Mouse (Mus musculus) spleen, adult 12 weeks (tissue): ENCODE data around the gene Ccm2l.

Experiments used
- DNase-seq: peaks from one replicate; pipeline ENCODE4 v3.0.0; 2022; ENCODE audit warnings: low spot score

Gene Ccm2l

GRCm38 (mm10) chr2:153090551-153091165 is 24.9 kb downstream of the Ccm2l start:
- DNase-seq = peak; percentile 48

GRCm38 (mm10) chr2:153107046-153107766 is 41.5 kb downstream of the Ccm2l start:
- DNase-seq = no peak

DNA sequence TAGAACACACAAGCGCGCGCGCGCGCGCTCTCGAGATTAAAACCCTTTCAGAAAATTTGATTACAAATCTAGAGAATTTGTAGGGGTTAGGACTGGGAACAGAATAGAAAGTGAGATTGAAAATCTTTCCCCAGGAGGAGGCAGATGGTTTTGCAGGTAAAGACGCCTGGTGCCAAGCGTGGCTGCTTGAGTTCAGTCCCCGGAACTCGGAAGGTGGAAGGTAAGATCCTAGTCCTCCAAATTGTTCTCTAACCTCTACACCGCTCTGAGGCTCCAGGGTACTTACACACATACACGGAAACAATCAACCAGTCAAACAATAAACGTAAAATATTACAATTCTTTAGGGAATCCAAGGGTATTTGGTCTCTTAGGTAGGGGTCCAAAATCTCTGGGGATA is 42.0 kb downstream of the Ccm2l start:
- no peak for DNase-seq

- DNase-seq = no peak
These were observed 42.8 kb downstream of the Ccm2l start, which contains the start of gene Hck for GRCm38 (mm10) chr2:153108313-153109264. Gene Hck, plus strand, starts transcription at chr2:153108468.

- DNase-seq = no peak
These were observed 43.8 kb downstream of the Ccm2l start for GRCm38 (mm10) chr2:153109596-153109995.

GRCm38 (mm10) chr2:153111298-153111697 is 45.5 kb downstream of the Ccm2l start:
- no peak for DNase-seq

DNA sequence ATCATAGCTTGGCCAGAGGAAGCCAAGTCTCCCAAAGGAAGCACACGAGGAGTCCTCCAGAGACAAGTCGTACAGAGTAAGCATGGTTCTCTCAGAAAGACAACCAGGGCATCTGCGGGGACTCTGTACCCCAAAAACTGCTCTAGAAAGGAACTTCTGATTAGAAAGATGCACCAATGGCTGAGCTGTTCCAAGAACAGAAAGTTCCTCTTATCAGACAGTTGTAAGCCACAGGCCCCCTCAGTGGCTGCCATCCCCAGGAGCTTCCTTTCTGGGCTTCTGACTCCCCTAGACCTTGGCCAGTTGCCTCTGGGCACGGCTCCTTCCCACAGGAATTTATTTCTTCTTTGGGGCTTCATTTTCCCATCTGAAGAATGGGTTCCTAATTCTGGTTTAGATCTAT is 49.9 kb downstream of the Ccm2l start:
- no peak for DNase-seq

DNA sequence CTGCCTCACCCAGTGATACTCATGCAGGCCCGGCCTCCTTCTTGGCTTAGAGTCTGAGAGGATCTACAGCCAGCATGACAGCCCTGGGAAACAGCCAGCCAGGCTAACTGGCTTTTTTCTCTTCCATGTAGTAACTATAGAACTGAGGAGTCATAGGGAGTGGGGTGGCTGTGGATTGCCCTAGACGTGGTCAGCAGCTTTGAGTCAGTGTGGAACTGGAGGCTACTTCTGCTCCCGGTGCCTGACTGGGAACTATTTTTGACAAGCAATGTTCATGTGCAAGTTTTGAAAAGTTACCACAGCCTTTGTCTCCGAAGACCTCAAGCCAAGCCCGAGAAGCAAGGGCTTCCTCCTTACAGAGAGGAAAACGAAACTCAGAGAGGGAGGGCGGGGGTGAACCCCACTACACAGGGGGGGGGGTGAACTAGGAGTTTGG is 51.3 kb downstream of the Ccm2l start:
- no peak for DNase-seq

GRCm38 (mm10) chr2:153119488-153119887 is 53.7 kb downstream of the Ccm2l start:
- no peak for DNase-seq

GRCm38 (mm10) chr2:153120126-153120525 is 54.4 kb downstream of the Ccm2l start:
- no peak for DNase-seq

DNA sequence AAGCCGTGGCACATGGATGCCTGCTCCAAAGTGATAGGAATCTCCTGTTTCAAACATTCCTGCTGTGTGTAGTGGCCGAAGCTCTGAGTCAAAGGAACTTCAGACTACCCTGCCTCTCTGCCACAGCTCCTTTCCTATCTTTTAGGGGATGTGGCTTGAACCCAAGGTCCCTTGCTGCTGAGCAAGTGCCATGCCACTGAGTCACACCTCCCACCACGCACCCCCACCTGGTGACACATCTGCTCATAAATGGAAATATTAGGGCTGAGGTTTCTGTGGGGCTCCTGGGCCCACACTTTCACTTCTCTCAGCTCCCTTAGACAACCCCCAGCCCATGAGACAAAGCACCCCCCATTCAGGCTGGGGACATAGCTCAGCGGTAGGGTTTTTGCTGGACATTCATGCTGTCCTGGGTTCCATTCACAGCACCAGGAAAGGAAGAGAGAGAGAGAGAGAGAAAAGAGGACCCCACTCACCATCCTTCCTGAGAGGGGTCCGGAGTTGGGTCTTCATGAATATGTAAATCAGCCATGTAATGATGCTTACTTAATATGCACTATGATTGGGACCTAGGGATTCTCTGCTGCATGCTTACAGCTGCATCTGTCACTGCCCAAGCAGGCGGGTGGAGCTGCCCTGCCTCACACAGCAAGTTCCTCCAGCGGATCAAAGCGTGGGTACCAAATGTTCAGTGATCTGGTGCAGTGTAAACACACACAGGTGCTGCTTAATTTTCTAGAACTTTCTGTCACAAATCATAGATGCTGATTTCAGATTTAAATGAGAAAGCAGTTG is 56.3 kb downstream of the Ccm2l start:
- no peak for DNase-seq

DNA sequence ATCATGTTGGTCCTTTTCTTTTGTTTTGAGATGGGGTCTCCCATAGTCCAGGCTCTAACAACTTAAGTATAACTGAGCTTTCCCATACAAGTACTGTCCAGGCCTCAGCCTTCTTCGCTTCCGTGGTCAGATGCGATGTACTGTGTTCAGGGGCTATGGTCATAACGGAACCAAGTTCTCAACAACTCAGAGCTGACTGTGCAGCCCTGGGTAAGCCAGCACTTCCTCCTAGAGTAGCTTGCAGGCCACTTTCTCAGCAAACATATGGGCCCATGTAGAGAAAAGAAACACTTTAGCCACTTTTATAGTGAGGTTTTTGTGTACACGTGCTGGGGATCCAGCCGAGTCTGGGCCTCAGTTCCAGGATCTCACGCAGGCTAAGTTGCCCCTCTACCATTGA is 56.9 kb downstream of the Ccm2l start:
- no peak for DNase-seq

- no peak for DNase-seq
These were observed 60.1 kb downstream of the Ccm2l start for GRCm38 (mm10) chr2:153125875-153126274.

GRCm38 (mm10) chr2:153131019-153131418 is 65.3 kb downstream of the Ccm2l start:
- DNase-seq = no peak
